Mouse (Mus musculus): Measurements from ENCODE around the gene Fam222a. TPM values are rescaled to one million over a fixed set of nuclear protein-coding genes. Genes with fewer than 3 reads are reported as not detected.

Gene Fam222a
- total RNA-seq, 2 experiments from 2014 or later = 10.9 to 11.0 TPM

- DNase-seq (ENCODE audit: low spot score in 2 of 2) = no peak
Observed at GRCm38 (mm10) chr5:114604781-114605290, 37.0 kb downstream of the Fam222a start.

- DNase-seq (ENCODE audit: low spot score in 2 of 2) = no peak
Observed at GRCm38 (mm10) chr5:114605981-114606380, 38.2 kb downstream of the Fam222a start.

GRCm38 (mm10) chr5:114607651-114608050, 39.8 kb downstream of the Fam222a start:
- DNase-seq (ENCODE audit: low spot score in 2 of 2) = peak; percentile 54 to 61

- DNase-seq (ENCODE audit: low spot score in 2 of 2) = peak; percentile 75 to 89
Observed at GRCm38 (mm10) chr5:114608516-114608915, 40.7 kb downstream of the Fam222a start.

- no peak for DNase-seq (ENCODE audit: low spot score in 2 of 2)
Observed at GRCm38 (mm10) chr5:114611256-114611655, 43.4 kb downstream of the Fam222a start.

GRCm38 (mm10) chr5:114611968-114612608, 44.3 kb downstream of the Fam222a start:
- no peak for DNase-seq (ENCODE audit: low spot score in 2 of 2)

- DNase-seq (ENCODE audit: low spot score in 2 of 2) = no peak
Observed at GRCm38 (mm10) chr5:114614863-114615262, 47.0 kb downstream of the Fam222a start.

- DNase-seq (ENCODE audit: low spot score in 2 of 2) = no peak
Observed at GRCm38 (mm10) chr5:114616336-114617061, 48.7 kb downstream of the Fam222a start.

- no peak for DNase-seq (ENCODE audit: low spot score in 2 of 2)
Observed at GRCm38 (mm10) chr5:114617809-114618208, 50.0 kb downstream of the Fam222a start.

- peak; percentile 55 to 71 for DNase-seq (ENCODE audit: low spot score in 2 of 2)
Observed at GRCm38 (mm10) chr5:114618851-114619250, 51.0 kb downstream of the Fam222a start.

GRCm38 (mm10) chr5:114620305-114620704, 52.5 kb downstream of the Fam222a start:
- no peak for DNase-seq (ENCODE audit: low spot score in 2 of 2)

- peak; percentile 37 to 72 for DNase-seq (ENCODE audit: low spot score in 2 of 2)
Observed at GRCm38 (mm10) chr5:114625590-114625989, 57.8 kb downstream of the Fam222a start.

- DNase-seq (ENCODE audit: low spot score in 2 of 2) = no peak
Observed at GRCm38 (mm10) chr5:114631336-114631735, 63.5 kb downstream of the Fam222a start.

- no peak for DNase-seq (ENCODE audit: low spot score in 2 of 2)
Observed at GRCm38 (mm10) chr5:114636091-114636490, 68.3 kb downstream of the Fam222a start.

GRCm38 (mm10) chr5:114638769-114639644, 71.2 kb downstream of the Fam222a start:
- DNase-seq (ENCODE audit: low spot score in 2 of 2) = peak; percentile 78 to 90

- DNase-seq (ENCODE audit: low spot score in 2 of 2) = no peak
Observed at GRCm38 (mm10) chr5:114639645-114639957, 71.8 kb downstream of the Fam222a start.

GRCm38 (mm10) chr5:114640809-114641208, 73.0 kb downstream of the Fam222a start:
- no peak for DNase-seq (ENCODE audit: low spot score in 2 of 2)

- DNase-seq (ENCODE audit: low spot score in 2 of 2) = no peak
Observed at GRCm38 (mm10) chr5:114644918-114645317, 77.1 kb downstream of the Fam222a start.

- no peak for DNase-seq (ENCODE audit: low spot score in 2 of 2)
Observed at GRCm38 (mm10) chr5:114645916-114646315, 78.1 kb downstream of the Fam222a start.

GRCm38 (mm10) chr5:114647211-114647974, 79.6 kb downstream of the Fam222a start:
- DNase-seq (ENCODE audit: low spot score in 2 of 2) = no peak

Measured in left cerebral cortex, adult 18-20 months (tissue).